Mouse (Mus musculus) bone marrow, adult 2 months (tissue): Measurements from ENCODE around the gene Ccr4. TPM values are rescaled to one million over a fixed set of nuclear protein-coding genes. Genes with fewer than 3 reads are reported as not detected.

Experiments
- H3K27ac ChIP-seq: fragments of 200-500 bp; 2 replicates; pipeline ENCODE4 v1.5.1; 2012; ENCODE audit warnings: low read depth, mild to moderate bottlenecking, control low read depth, inconsistent platforms, low read length; ENCODE audit not compliant: control insufficient read depth, poor library complexity, insufficient read depth
- H3K4me1 ChIP-seq: fragments of 200-500 bp; 2 replicates; pipeline ENCODE4 v1.6.1; 2011; ENCODE audit warnings: low read length; ENCODE audit not compliant: control insufficient read depth, insufficient read depth
- H3K4me3 ChIP-seq: fragments of 200-500 bp; replicated peaks from 2 replicates; pipeline ENCODE3; 2011; ENCODE audit warnings: mild to moderate bottlenecking, low read depth, low read length, control low read depth; ENCODE audit not compliant: control insufficient read depth
- CTCF ChIP-seq: fragments of 200-500 bp; IDR thresholded peaks from 2 replicates; pipeline ENCODE4 v1.5.1; 2011; ENCODE audit warnings: low read length, control low read depth; ENCODE audit not compliant: control insufficient read depth, insufficient read depth
- POLR2A ChIP-seq: fragments of 200-500 bp; IDR thresholded peaks from 2 replicates; pipeline ENCODE4 v1.6.1; 2011; ENCODE audit warnings: low read depth, mild to moderate bottlenecking, control low read depth, low read length, borderline replicate concordance; ENCODE audit not compliant: control insufficient read depth
- WGBS: fragments of 180-500 bp; shearing (Covaris S2); methylation state at CpG from one replicate; pipeline ENCODE4 v1.1.7; 2018; 5-methylcytosine and 5-hydroxymethylcytosine counted together
- polyA plus RNA-seq: library from polyadenylated mRNA; stranded (reverse); fragments of >200 nt; gene quantifications from 2 replicates; pipeline ENCODE4 v1.2.4, GENCODE M21; 2011; ENCODE audit warnings: low replicate concordance; ENCODE audit not compliant: missing spikeins, insufficient read depth, insufficient read length

Gene Ccr4
- polyA plus RNA-seq, 1 experiment: 1.2 TPM

DNA sequence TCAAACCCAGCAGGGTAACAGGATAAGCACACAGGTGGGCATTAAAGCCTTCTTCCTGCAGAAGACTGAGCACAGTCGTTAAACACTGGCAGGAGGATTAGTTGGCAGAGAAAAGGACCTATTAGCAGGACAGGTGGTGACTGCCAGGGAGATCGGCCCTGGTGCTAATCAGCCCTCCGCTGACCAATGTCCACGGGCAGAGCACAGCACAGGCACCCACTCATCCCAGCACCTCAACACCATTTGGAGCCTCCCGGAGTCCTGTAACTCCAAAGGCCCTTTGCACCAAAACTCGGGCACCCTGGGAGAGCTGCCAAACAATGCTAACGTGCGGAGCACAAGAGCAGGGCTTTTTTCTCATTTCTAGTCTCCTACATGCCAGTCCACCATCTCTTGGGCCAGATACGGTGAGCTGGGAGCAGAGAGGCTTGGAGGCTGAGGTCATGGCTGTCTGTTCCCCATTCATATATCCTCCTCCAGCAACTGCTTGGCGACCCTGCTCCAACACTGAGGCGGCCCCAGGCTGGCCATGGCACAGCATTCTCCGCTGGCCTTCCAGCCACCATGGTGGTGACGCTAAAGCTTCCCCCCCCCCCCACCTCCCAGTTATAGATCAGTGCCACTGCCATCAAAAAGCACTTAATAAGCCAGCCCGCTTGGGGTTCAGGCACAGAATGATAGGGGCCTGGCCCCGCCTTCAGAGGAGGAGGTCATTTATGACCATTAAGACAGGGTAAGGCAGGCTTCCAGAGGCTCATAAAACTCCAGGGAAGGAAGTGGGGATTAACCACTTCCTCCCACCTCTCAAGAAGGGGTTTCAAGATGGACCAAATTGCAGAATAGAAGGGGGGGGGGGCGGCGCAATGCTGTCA, 39.4 kb upstream of the Ccr4 start:
- TF ChIP-seq POLR2A (no peak), CTCF (no peak)
- Histone ChIP-seq H3K4me1 (no peaks in the 10 kb centered on the region; the same call in 1 of the 2 replicates), H3K27ac (no peak overlapping the region), H3K4me3 (no peak overlapping the region)
- 51% methylated on average over 17 of the region's 17 CpGs for WGBS

DNA sequence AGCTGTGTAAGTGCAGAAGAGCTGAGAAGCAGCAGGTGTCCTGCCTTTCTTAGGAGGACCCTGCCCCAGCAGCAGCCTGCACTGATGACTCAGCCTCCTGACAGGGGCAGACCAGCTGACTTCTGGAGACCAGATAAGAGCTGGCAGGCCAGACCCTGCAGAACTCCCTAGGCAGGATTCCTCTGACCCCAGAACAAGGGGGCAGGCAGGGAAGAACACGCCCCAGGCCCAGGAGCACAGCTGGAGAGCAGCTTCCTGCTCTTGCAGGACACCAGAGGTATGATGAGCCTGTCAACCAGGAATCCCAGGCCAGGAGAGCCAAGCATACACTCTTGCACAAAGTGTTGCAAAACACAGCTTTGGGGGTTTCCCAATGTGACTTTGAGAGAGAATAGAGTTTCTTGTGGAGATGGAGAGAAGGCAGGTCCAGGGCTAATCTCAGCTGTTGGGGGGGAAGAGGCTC, 36.6 kb upstream of the Ccr4 start:
- TF ChIP-seq POLR2A: no peak
- TF ChIP-seq CTCF: no peak
- Histone ChIP-seq H3K27ac (no peak overlapping the region; the same call in 1 of the 2 replicates), H3K4me3 (no peak overlapping the region), H3K4me1 (no peaks in the 10 kb centered on the region)
- 12% methylated on average over 1 of the region's 1 CpGs for WGBS

DNA sequence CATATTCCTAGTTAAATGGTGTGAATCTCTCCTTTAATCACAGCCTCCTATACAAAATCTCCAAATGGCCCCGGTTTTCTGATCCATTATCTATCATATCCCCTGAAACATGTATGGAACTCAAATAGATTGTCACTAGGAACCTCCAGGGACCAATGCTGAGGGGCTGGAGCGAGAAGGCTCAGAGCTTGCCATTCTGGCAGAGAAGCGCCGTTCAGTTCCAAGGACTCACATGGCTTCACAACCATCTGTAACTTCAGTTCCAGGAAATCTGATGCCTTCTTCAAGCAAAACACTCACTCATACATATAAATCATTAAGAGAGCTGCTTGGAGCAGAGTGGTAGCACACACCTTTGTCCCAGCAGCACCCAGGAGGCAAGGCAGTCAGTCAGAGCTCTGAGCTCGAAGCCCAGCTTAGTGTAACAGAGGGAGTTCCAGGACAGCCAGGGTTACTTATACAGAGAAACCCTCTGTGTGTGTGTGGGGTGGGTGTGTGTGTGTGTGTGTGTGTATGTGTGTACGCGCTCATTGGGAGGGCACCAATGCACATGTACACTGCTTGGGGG, 34.4 kb upstream of the Ccr4 start:
- TF ChIP-seq POLR2A: no peak
- Histone ChIP-seq H3K27ac (no peak overlapping the region), H3K4me1 (no peaks in the 10 kb centered on the region), H3K4me3 (no peak overlapping the region)
- WGBS: 92% methylated on average over 7 of the region's 7 CpGs

DNA sequence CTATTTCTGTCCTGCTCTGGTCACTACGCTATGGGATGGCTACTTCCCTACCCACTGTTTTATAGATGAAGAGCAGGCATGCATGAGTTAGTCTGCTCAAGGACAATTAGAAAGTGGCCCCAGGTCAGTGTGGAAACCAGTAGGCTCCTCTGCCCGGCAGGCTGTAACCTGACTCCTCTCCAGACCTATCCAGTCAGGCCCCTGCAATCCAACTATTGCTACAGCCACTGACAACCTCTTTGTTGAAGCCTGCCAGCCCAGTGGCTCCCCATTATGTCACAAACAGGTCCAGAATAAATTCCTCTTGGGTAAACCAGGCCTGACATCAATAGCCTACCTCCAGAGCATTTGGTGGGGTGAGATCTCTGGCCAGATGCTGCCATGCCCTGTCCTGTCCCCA, 31.9 kb upstream of the Ccr4 start:
- H3K4me3 ChIP-seq: no peak overlapping the region
- TF ChIP-seq CTCF (no peak), POLR2A (no peak)
- H3K4me1 ChIP-seq: no peaks in the 10 kb centered on the region
- no peak overlapping the region for H3K27ac ChIP-seq
- 81% methylated on average over 2 of the region's 2 CpGs for WGBS

DNA sequence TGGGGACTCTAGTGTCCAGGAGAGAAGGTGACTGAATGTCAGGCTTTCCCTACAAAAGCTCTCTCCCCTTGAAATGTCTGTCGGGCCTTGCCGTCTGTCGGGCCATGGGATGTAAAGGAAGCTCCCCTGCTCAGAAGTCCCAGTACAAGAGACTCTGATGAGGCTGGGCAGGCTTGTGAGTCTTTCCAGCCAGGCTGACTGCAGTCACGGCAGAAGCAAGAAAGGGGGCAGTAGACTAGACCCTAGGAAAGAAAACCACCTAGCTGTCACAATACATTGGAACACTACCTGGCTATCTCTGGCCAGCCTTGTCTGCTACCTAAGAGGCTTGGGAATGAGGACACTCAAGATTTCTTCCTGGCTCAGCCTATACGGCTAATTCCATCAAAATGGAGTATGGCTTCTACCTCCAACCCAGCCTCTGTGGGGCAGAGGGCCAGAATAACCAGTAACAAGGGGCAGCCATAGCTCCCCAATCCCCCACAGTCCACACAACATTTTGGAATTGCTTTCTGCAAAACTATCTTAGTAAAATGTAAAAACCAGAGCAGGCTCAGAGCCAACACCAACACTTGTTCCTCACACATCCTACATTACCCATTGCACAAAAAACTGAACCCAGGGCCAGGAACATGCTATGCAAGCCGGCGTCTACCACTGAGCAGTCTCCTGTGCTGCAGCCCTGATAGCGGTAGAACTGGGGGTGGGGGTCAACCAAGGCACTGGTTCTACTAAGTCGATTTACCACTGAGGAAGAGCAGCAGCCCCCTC, 30.2 kb upstream of the Ccr4 start:
- no peaks in the 10 kb centered on the region for H3K4me1 ChIP-seq
- no peak overlapping the region for H3K27ac ChIP-seq
- H3K4me3 ChIP-seq: no peak overlapping the region
- TF ChIP-seq CTCF: no peak
- TF ChIP-seq POLR2A: no peak
- 87% methylated on average over 9 of the region's 9 CpGs for WGBS

DNA sequence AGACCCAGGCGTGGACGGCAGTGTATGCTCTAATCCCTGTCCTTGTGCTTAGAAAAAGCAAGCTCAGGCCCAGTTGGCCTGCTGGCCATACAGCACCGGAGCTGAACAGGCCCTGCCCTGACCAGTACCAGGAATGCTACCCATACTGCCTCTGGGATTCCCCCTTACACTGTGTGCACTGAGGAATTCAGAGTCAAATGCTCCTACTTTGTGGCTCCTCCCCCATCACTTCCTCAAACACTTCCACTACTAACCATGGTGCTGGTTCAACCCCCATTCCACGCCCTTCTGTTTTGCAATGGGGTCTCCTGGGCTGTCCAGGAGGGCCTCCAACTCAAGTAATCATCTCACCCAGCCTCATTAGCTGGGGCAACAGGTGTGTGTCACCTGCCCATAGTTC, 29.1 kb upstream of the Ccr4 start:
- H3K4me3 ChIP-seq: no peak overlapping the region
- 65% methylated on average over 4 of the region's 4 CpGs for WGBS
- TF ChIP-seq CTCF (no peak), POLR2A (no peak)
- no peaks in the 10 kb centered on the region for H3K4me1 ChIP-seq
- no peak overlapping the region for H3K27ac ChIP-seq

DNA sequence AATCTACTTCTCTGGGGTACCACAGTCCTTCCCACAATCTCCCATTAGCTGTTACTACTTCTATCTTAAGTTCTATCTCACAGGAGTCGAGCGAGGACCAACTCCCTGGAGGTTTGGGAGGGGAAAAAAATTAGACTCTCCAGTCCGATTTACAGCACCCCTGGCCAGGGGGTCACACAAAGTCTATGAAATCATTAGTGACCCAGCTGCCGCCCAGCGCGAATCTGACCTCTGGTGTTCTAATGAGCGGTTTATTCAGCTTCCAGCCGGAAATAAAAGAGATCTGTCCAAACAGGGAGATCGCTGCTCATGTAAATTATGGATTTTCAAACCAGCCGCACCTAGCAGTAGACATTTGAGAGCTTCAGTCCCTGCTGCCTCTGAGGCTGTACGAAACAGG, 26.6 kb upstream of the Ccr4 start:
- no peaks in the 10 kb centered on the region for H3K4me1 ChIP-seq
- TF ChIP-seq POLR2A (no peak), CTCF (no peak)
- no peak overlapping the region for H3K27ac ChIP-seq
- H3K4me3 ChIP-seq: no peak overlapping the region
- WGBS: 81% methylated on average over 11 of the region's 11 CpGs

DNA sequence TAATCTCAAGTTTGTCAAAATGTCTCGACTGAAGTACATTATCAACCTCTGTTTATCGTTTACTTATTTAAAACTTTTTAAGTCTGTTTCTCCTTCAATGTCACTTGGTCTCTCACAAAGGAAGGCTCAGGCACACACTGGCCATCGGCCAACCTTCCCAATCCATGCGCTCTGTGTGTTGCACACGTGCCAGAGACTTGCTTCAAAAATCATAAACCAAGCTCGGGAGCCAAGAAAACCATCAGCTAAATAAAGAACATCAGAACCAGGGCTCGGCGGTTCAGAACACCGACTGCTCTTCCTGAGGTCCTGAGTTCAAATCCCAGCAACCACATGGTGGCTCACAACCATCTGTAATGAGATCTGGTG, 23.9 kb upstream of the Ccr4 start:
- no peak overlapping the region for H3K4me3 ChIP-seq
- 79% methylated on average over 9 of the region's 9 CpGs for WGBS
- no peak overlapping the region for H3K27ac ChIP-seq
- TF ChIP-seq POLR2A (no peak), CTCF (no peak)
- no peaks in the 10 kb centered on the region for H3K4me1 ChIP-seq
